In the genomic region with DNA sequence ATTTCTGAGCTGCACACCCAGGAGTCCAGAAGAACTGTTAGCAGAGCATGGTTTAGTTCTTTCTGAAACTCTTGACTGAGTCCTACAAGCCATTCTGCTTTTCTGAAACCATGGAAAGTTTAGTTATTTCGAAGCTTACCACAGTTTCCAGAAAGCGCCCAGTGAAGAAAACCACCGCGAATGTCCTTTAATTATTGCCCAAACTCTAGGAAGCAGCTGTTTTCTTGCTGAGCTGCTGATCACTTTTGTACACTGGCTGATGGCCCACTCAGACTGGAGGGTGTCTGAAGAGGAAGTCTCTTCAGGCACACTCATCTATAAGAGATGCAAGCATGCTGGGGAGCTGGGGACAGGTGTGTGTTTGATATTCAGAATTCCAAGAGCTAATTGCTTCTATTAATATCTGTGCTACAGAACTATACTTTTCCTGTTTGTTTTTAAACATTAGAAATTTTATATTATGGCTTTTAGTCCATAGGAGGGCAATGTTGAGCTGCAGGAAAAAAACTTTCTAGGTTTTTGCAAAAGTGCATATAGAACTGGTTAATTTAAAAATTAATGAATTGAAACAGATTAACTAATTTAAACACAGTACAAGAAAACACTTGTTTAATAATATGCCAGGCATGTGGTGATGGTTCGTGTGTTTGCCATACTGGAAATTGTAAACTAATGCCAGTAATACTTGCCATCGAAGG, we compare ENCODE assay signal across 15 mouse cellular contexts.
A peak's percentile ranks its signal among the peaks of the same experiment; 100 is the strongest.
DNase-seq lines count a peak whose midpoint lies in the region; ATAC-seq and TF ChIP-seq lines count a peak whose summit lies in the region.
"Had no signal": no experiment of that assay in that cellular context is flagged by ENCODE, and none has a peak within 500 bp of the region (broad histone marks: within the 10 kb centered on the region; RNA-seq: fewer than 3 reads in every experiment).

No protein-coding gene starts in this region.

- peak; percentile 35; the same call in 1 of the 2 replicates for TF ChIP-seq CTCF in kidney, postnatal 0 days (IDR thresholded peaks at IDR 0.05; ENCODE audit: low read depth)
- TF ChIP-seq CTCF in lung, embryonic 14.5 days (IDR thresholded peaks at IDR 0.05; ENCODE audit: low read depth), result no peak

- no peak overlapping the region for H3K4me3 ChIP-seq in forebrain, embryonic 14.5 days (ENCODE audit: low read depth, low read length)
- H3K4me3 ChIP-seq in forebrain, embryonic 11.5 days (ENCODE audit: low read depth, low read length), result no peak overlapping the region
- H3K4me3 ChIP-seq in kidney, postnatal 0 days (replicated peaks; ENCODE audit: low read depth, low read length), result no peak overlapping the region
- H3K4me3 ChIP-seq in lung, embryonic 14.5 days (ENCODE audit: low read depth, low read length), result no peak overlapping the region
- H3K4me3 ChIP-seq: heart, embryonic 15.5 days; intestine, embryonic 15.5 days; midbrain, embryonic 10.5 days; neural tube, embryonic 12.5 days had no signal

- H3K9me3 ChIP-seq in forebrain, embryonic 14.5 days (replicated peaks; ENCODE audit: control insufficient read depth, low read length), result no peaks in the 10 kb centered on the region
- H3K9me3 ChIP-seq in forebrain, embryonic 11.5 days (ENCODE audit: control insufficient read depth, low read length), result no peaks in the 10 kb centered on the region
- no peaks in the 10 kb centered on the region for H3K9me3 ChIP-seq in kidney, postnatal 0 days (replicated peaks; ENCODE audit: low read length)
- H3K9me3 ChIP-seq in lung, embryonic 14.5 days (ENCODE audit: low read depth, low read length), result no peaks in the 10 kb centered on the region
- H3K9me3 ChIP-seq: heart, embryonic 15.5 days; intestine, embryonic 15.5 days; midbrain, embryonic 10.5 days; neural tube, embryonic 12.5 days had no signal

- 89% methylated on average over 6 of the region's 6 CpGs for WGBS in forebrain, embryonic 14.5 days
- 92% methylated on average over 6 of the region's 6 CpGs for WGBS in forebrain, embryonic 11.5 days
- WGBS in kidney, postnatal 0 days, result 76% methylated on average over 6 of the region's 6 CpGs
- 73% methylated on average over 6 of the region's 6 CpGs for WGBS in lung, embryonic 14.5 days

- no peak for ATAC-seq in forebrain, embryonic 14.5 days
- ATAC-seq in forebrain, embryonic 11.5 days (replicated peaks; ENCODE audit: low FRiP score), result no peak
- ATAC-seq in kidney, postnatal 0 days (replicated peaks; ENCODE audit: low FRiP score, low read depth), result no peak
- ATAC-seq in lung, embryonic 14.5 days (ENCODE audit: insufficient read depth), result no peak
- ATAC-seq: intestine, embryonic 15.5 days had no signal

- no peaks in the 10 kb centered on the region for H3K4me1 ChIP-seq in forebrain, embryonic 14.5 days (ENCODE audit: control insufficient read depth, insufficient read depth, low read length)
- H3K4me1 ChIP-seq in forebrain, embryonic 11.5 days (replicated peaks; ENCODE audit: control insufficient read depth, insufficient read depth, low read length), result no peaks in the 10 kb centered on the region
- H3K4me1 ChIP-seq in kidney, postnatal 0 days (replicated peaks; ENCODE audit: insufficient read depth, low read length), result no peaks in the 10 kb centered on the region
- no peaks in the 10 kb centered on the region for H3K4me1 ChIP-seq in lung, embryonic 14.5 days (ENCODE audit: insufficient read depth)
- H3K4me1 ChIP-seq: heart, embryonic 15.5 days; intestine, embryonic 15.5 days; midbrain, embryonic 10.5 days; neural tube, embryonic 12.5 days had no signal

- no peaks in the 10 kb centered on the region for H3K36me3 ChIP-seq in forebrain, embryonic 14.5 days (ENCODE audit: control insufficient read depth, insufficient read depth, low read length)
- no peaks in the 10 kb centered on the region for H3K36me3 ChIP-seq in forebrain, embryonic 11.5 days (ENCODE audit: control insufficient read depth, insufficient read depth, low read length)
- no peaks in the 10 kb centered on the region for H3K36me3 ChIP-seq in kidney, postnatal 0 days (ENCODE audit: insufficient read depth, low read length)
- H3K36me3 ChIP-seq in lung, embryonic 14.5 days (ENCODE audit: insufficient read depth), result no peaks in the 10 kb centered on the region
- H3K36me3 ChIP-seq: heart, embryonic 15.5 days; intestine, embryonic 15.5 days; midbrain, embryonic 10.5 days; neural tube, embryonic 12.5 days had no signal

- peak; percentile 7 for DNase-seq in forebrain, embryonic 14.5 days (ENCODE audit: low spot score)
- no peak for DNase-seq in forebrain, embryonic 11.5 days (ENCODE audit: low spot score)
- peak; percentile 16 for DNase-seq in kidney, postnatal 0 days (ENCODE audit: low spot score)
- no peak for DNase-seq in kidney, adult 9 months
- peak; percentile 55 for DNase-seq in lung, embryonic 14.5 days
- no peak for DNase-seq in lung, postnatal 36 days
- peak; percentile 35 for DNase-seq in lung, postnatal 10 days
- no peak for DNase-seq in cerebellum, adult 9-10 months
- DNase-seq: retina, postnatal 1 day; thymus, postnatal 14 days had no signal

- H3K4me2 ChIP-seq in forebrain, embryonic 14.5 days (ENCODE audit: low read length), result no peak overlapping the region
- H3K4me2 ChIP-seq in forebrain, embryonic 11.5 days (ENCODE audit: low read depth, low read length, severe bottlenecking), result no peak overlapping the region
- no peak overlapping the region for H3K4me2 ChIP-seq in kidney, postnatal 0 days (ENCODE audit: low read length)
- no peak overlapping the region for H3K4me2 ChIP-seq in lung, embryonic 14.5 days
- H3K4me2 ChIP-seq: heart, embryonic 15.5 days; intestine, embryonic 15.5 days; neural tube, embryonic 12.5 days had no signal

- no peak overlapping the region for H3K9ac ChIP-seq in forebrain, embryonic 14.5 days (ENCODE audit: low read length)
- H3K9ac ChIP-seq in forebrain, embryonic 11.5 days (ENCODE audit: low read length), result no peak overlapping the region
- no peak overlapping the region for H3K9ac ChIP-seq in kidney, postnatal 0 days (ENCODE audit: low read depth, low read length)
- H3K9ac ChIP-seq in lung, embryonic 14.5 days, result no peak overlapping the region
- H3K9ac ChIP-seq: heart, embryonic 15.5 days; intestine, embryonic 15.5 days; liver, embryonic 14.5 days; neural tube, embryonic 12.5 days had no signal

- no peak overlapping the region for H3K27ac ChIP-seq in forebrain, embryonic 14.5 days (ENCODE audit: low read depth, low read length)
- H3K27ac ChIP-seq in forebrain, embryonic 11.5 days (ENCODE audit: low read depth, low read length), result no peak overlapping the region
- H3K27ac ChIP-seq in kidney, postnatal 0 days, result no peak overlapping the region
- H3K27ac ChIP-seq in lung, embryonic 14.5 days (ENCODE audit: low read depth), result no peak overlapping the region
- H3K27ac ChIP-seq: heart, embryonic 15.5 days; intestine, embryonic 15.5 days; liver, embryonic 14.5 days; midbrain, embryonic 10.5 days; neural tube, embryonic 12.5 days had no signal

- H3K27me3 ChIP-seq in forebrain, embryonic 14.5 days (replicated peaks; ENCODE audit: control insufficient read depth, insufficient read depth, low read length), result no peaks in the 10 kb centered on the region
- H3K27me3 ChIP-seq in forebrain, embryonic 11.5 days (ENCODE audit: control insufficient read depth, insufficient read depth, low read length), result no peaks in the 10 kb centered on the region
- H3K27me3 ChIP-seq in kidney, postnatal 0 days (ENCODE audit: insufficient read depth, low read length), result no peaks in the 10 kb centered on the region
- H3K27me3 ChIP-seq in lung, embryonic 14.5 days (ENCODE audit: insufficient read depth, low read length), result no peaks in the 10 kb centered on the region
- H3K27me3 ChIP-seq: heart, embryonic 15.5 days; intestine, embryonic 15.5 days; neural tube, embryonic 12.5 days had no signal

Comparison
In these comparisons a context has a peak if more than half of its experiments do, and no peak if none do; other contexts are left out.
1. DNase-seq: peak in forebrain, embryonic 14.5 days (single experiment), kidney, postnatal 0 days (single experiment), lung, embryonic 14.5 days (single experiment) and lung, postnatal 10 days (single experiment); none in forebrain, embryonic 11.5 days (single experiment), kidney, adult 9 months (single experiment), lung, postnatal 36 days (single experiment) and cerebellum, adult 9-10 months (single experiment).